Mouse (Mus musculus): ENCODE results near the gene Dcaf4.
A peak's percentile ranks its signal among the peaks of the same experiment; 100 is the strongest.

Gene Dcaf4

GRCm38 (mm10) chr12:83543997-83544396, 23.7 kb downstream of the Dcaf4 start:
- no peak for DNase-seq (ENCODE audit: low spot score in 2 of 2)

GRCm38 (mm10) chr12:83544791-83545190, 24.5 kb downstream of the Dcaf4 start:
- no peak for DNase-seq (ENCODE audit: low spot score in 2 of 2)

- DNase-seq (ENCODE audit: low spot score in 2 of 2) = no peak
Observed at GRCm38 (mm10) chr12:83551305-83551704, 31.0 kb downstream of the Dcaf4 start.

- DNase-seq (ENCODE audit: low spot score in 2 of 2) = no peak
Observed at GRCm38 (mm10) chr12:83553816-83554215, 33.5 kb downstream of the Dcaf4 start.

GRCm38 (mm10) chr12:83555605-83556004, 35.3 kb downstream of the Dcaf4 start:
- no peak for DNase-seq (ENCODE audit: low spot score in 2 of 2)

GRCm38 (mm10) chr12:83558496-83558895, 38.2 kb downstream of the Dcaf4 start:
- no peak for DNase-seq (ENCODE audit: low spot score in 2 of 2)

GRCm38 (mm10) chr12:83560189-83560588, 39.9 kb downstream of the Dcaf4 start:
- DNase-seq (ENCODE audit: low spot score in 2 of 2) = no peak

- DNase-seq (ENCODE audit: low spot score in 2 of 2) = no peak
Observed at GRCm38 (mm10) chr12:83562589-83562988, 42.3 kb downstream of the Dcaf4 start.

- no peak for DNase-seq (ENCODE audit: low spot score in 2 of 2)
Observed at GRCm38 (mm10) chr12:83569866-83570265, 49.6 kb downstream of the Dcaf4 start.

GRCm38 (mm10) chr12:83572717-83573116, 52.5 kb downstream of the Dcaf4 start:
- DNase-seq (ENCODE audit: low spot score in 2 of 2) = no peak

GRCm38 (mm10) chr12:83577445-83577844, 57.2 kb downstream of the Dcaf4 start:
- DNase-seq (ENCODE audit: low spot score in 2 of 2) = no peak

- peak in 1 of 2 experiments; percentile 25 for DNase-seq (ENCODE audit: low spot score in 2 of 2)
Observed at GRCm38 (mm10) chr12:83578356-83578755, 58.1 kb downstream of the Dcaf4 start.

- DNase-seq (ENCODE audit: low spot score in 2 of 2) = peak; percentile 51 to 52
Observed at GRCm38 (mm10) chr12:83578896-83579569, 58.8 kb downstream of the Dcaf4 start.

GRCm38 (mm10) chr12:83580283-83580682, 60.0 kb downstream of the Dcaf4 start:
- DNase-seq (ENCODE audit: low spot score in 2 of 2) = peak in 1 of 2 experiments; percentile 16

GRCm38 (mm10) chr12:83582106-83582505, 61.8 kb downstream of the Dcaf4 start:
- no peak for DNase-seq (ENCODE audit: low spot score in 2 of 2)

GRCm38 (mm10) chr12:83582747-83583146, 62.5 kb downstream of the Dcaf4 start:
- DNase-seq (ENCODE audit: low spot score in 2 of 2) = no peak

GRCm38 (mm10) chr12:83586628-83587027, 66.4 kb downstream of the Dcaf4 start:
- DNase-seq (ENCODE audit: low spot score in 2 of 2) = no peak
